Mouse (Mus musculus) ovary, postnatal 10 days (tissue): ENCODE results near the gene Cntnap5c.
A peak's percentile ranks its signal among the peaks of the same experiment; 100 is the strongest.
"Not testable (repeated sequence)": the region's sequence is repeated elsewhere in the genome, so short reads cannot be mapped to it uniquely, and the experiment has no call there.

Experiments used
- DNase-seq: peaks from one replicate; pipeline ENCODE4 v3.0.0; 2022; ENCODE audit warnings: low spot score

The Cntnap5c gene

GRCm38 (mm10) chr17:57768622-57769610 is at the start of gene Cntnap5c:
Cntnap5c (plus strand) TSS chr17:57769570.
- peak; percentile 6 for DNase-seq

DNA sequence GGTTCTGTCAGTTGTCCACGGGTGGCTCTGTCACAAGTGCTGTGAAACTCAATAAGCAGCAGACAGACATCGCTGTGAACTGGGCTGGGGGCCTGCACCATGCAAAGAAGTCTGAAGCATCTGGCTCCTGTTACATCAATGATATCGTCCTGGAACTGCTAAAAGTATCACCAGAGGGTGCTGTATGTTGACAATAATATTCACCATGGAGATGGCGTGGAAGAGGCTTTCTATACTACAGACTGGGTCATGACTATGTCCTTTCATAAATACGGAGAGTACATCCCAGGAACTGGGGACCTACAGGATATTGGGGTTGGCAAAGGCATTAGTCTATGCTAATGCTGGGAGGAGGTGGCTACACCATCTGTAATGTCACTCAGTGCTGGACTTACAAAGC is 27.3 kb upstream of the Cntnap5c start, which contains the start of gene Gm21834:
Gene Gm21834, minus strand, starts transcription at position 101 of the 400 bp plus-strand sequence.
- DNase-seq: no peak

GRCm38 (mm10) chr17:57758033-57758432 is 11.3 kb upstream of the Cntnap5c start:
- DNase-seq: no peak

DNA sequence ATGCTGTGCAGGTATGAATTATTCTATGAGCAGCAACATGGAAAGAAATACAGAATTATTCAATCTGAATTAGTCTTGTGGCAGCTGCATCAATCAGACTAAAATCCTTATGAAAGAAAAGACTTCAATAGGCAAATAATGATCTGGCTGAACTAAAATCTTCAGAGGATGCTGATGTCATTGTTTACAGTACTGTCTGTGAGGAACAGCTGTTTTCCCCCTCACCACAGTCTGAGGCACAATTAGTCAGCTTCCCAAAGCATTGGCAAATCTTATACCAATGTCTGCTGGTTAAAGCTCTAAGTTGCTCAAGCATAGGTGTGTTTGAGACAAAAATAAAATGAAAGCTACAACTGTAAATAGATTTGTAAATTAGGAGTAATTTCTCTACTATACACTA is 2.1 kb upstream of the Cntnap5c start:
- DNase-seq: no peak

- DNase-seq: no peak
Observed at GRCm38 (mm10) chr17:57770904-57771303, 1.5 kb downstream of the Cntnap5c start.

GRCm38 (mm10) chr17:57788161-57788799 is 18.9 kb downstream of the Cntnap5c start:
- DNase-seq: no peak

DNA sequence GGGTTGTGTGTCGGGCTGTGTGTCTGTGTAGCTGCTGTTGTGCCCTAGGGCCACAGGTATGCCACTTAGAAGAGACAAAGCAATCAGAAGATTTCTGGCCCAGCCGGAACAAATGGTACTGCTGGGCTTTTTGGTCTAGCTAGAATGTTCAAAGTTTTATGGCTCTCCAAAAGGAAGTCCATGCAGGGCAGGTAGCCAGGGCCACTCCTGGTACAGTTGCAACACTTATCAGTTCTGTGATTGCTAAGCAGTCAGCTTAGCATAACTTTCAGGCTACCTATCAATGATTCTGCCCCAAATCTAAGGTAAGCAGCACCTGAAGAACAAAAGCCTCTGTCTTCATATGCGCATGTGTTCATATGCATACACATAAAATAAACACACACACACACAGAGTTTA is 26.0 kb downstream of the Cntnap5c start:
- no peak for DNase-seq

- no peak for DNase-seq
Observed at GRCm38 (mm10) chr17:57796668-57797311, 27.4 kb downstream of the Cntnap5c start.

- DNase-seq: no peak
Observed at GRCm38 (mm10) chr17:57799414-57799985, 30.1 kb downstream of the Cntnap5c start.

DNA sequence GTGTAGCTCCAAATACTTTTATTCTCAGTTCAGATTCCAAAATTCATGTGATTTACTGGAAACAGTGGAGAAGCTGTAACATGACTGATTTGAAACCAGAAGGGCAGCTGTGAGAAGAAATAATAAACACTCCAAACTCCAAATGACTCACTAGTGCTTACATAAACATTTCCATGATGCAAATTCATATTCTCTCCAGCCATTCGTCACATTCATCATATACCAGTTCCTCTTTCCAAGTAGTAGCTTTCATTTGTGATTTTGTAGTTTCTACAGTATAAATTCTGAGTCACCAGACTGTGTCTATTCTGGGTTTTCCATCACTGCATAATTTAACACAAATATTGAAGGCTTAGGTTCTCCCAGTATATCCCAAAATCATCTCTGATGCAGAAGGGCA is 31.8 kb downstream of the Cntnap5c start:
- DNase-seq: no peak

DNA sequence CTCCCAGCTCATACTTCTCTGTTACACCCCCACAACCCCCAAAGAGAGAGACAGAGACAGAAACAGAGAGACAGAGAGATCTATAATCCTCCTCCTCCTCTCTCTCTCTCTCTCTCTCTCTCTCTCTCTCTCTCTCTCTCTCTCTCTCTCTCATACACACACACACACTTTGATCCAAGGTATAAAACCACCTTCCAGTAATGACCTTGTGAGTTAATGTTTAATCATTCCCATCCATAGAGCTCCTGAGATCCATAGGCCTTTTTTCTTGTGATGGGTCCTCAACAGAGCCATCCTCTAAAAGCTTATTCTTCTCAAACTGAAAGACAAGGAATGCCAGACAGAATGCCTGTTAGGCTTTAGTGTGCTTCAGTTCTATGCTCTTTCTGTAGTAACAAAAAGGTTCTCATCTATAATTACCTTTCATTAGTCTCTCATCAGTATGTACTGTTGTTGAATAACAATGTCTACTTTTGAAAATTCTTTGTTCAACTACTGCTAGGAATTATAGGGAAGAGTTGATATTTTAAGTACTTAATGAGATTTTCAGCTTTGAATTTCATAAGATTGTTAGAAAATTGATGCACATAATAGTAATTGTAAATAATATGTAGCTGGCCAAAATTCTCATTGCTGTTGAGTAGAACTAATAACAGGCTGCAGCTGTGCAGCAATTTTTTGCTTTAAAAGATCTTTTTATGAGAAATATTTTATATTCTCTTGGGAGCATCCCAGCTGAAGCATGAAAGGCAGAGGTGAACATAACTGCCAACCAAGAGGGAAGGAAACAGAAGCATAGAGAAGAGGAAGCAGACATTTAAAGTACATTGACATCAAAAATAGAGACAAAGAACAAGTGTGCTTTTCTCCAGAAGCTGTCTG is 68.0 kb downstream of the Cntnap5c start:
- DNase-seq: no peak

DNA sequence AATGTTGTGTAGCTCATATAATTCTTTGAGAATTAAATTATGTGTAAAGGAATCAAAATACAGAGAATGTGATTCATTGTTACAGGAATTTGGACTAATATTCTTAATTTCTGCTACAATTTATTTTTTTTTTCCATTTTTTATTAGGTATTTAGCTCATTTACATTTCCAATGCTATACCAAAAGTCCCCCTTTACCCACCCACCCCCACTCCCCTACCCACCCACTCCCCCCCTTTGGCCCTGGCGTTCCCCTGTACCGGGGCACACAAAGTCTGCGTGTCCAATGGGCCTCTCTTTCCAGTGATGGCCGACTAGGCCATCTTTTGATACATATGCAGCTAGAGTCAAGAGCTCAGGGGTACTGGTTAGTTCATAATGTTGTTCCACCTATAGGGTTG is 86.4 kb downstream of the Cntnap5c start:
- not testable (repeated sequence) for DNase-seq

DNA sequence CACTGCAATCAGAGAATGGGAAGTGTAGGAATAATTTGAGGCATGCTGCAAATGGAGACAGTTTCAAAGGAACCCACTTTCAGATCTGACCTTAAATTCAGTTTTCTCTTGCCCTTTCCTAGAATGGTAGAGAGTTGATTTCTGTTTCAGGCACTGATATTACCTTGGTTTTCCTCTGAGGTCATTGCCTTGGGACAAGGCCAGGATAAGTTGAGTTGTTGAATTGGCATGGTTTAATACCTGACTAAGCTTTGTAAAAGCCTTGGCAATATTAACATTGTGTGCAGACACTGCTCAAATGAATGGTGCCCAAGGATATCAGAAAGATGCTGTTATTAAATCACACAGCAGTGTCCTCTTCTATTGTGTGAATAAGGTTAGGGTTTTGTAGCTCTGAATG is 96.6 kb downstream of the Cntnap5c start:
- DNase-seq: no peak

DNA sequence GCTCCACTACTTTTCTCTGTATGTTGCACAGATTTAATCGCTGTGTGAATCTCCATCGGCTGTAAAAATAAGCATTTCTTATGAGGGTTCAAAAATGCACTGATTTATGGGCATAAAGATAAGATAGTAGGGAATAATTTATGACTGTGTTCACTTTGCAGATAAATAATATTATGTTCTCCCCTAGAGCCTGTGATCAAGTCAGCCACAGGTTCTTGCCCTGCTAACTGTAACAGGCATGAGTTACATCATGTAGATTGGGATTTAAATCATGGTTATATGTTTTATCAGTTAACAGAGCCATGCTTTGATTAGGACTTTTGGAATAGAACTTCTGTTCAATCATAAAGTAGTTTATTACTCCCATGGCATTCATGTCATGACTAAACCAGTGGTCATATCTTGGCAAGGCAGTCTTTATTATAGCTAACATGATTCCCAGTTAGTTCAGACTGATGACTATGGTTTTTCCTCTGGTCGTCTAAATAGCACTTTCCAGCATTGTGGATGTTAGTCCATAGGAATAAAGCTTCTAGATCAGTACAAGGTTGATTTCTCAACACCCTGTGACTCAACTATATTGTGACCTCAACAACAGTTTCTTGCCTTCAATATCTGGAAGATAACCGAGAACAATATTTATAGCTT is 118.5 kb downstream of the Cntnap5c start:
- no peak for DNase-seq

DNA sequence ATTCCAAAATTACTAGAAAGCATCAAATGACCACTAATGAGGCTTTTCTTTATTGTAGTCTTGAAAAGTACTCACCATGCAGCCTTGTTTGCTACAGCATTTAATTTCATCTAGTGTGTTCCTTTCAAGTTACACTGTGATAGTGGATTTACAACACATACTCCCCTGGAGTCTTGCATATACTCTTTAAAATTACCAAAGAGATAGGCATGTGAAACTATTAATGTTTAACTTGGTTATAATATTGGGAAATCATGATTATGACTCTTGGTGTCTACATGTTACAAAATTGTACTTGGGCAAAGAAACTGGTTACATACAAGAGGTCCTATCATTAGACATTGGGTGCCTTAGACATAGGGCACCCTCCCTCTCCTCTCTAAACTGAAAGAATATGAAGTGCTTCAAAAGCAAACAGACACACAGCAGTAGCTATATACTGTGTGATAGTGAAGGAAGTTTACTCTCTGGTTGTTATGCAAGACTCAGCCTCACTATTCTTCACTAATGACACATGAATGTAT is 142.5 kb downstream of the Cntnap5c start:
- DNase-seq: no peak

GRCm38 (mm10) chr17:57984230-57984629 is 214.9 kb downstream of the Cntnap5c start:
- DNase-seq: no peak

GRCm38 (mm10) chr17:57988420-57988819 is 219.1 kb downstream of the Cntnap5c start:
- DNase-seq: no peak

- no peak for DNase-seq
Observed at GRCm38 (mm10) chr17:57996461-57996860, 227.1 kb downstream of the Cntnap5c start.

GRCm38 (mm10) chr17:57999080-57999479 is 229.7 kb downstream of the Cntnap5c start:
- no peak for DNase-seq

GRCm38 (mm10) chr17:58002845-58003244 is 233.5 kb downstream of the Cntnap5c start:
- no peak for DNase-seq
